Mouse (Mus musculus) E14TG2a.4 (cell line): ENCODE measurements at regions not wholly inside any gene's neighbourhood (a gene's known extent, or its start where the extent isn't known, plus 50 kb on each side); places are given as distances from the start of the nearest gene placed in this dataset.

Experiments
- CTCF ChIP-seq: conservative IDR thresholded peaks from 2 replicates; pipeline ENCODE4 v1.5.1; 2014; ENCODE audit warnings: low read length
- NANOG ChIP-seq: IDR thresholded peaks from 2 replicates; pipeline ENCODE4 v1.6.1; 2014; ENCODE audit warnings: borderline replicate concordance, low read length, mixed read lengths

- no peak for TF ChIP-seq CTCF
- no peak for TF ChIP-seq NANOG
Measured at GRCm38 (mm10) chr12:9266221-9266620, 236.4 kb downstream of the Ttc32 start.
